Mouse (Mus musculus): Measurements from ENCODE around the gene Elane. TPM values are rescaled to one million over a fixed set of nuclear protein-coding genes. Genes with fewer than 3 reads are reported as not detected.
"Not testable (repeated sequence)": the region's sequence is repeated elsewhere in the genome, so short reads cannot be mapped to it uniquely, and the experiment has no call there.

The Elane gene
- total RNA-seq, 2 experiments from 2014 or later, result not detected

DNA sequence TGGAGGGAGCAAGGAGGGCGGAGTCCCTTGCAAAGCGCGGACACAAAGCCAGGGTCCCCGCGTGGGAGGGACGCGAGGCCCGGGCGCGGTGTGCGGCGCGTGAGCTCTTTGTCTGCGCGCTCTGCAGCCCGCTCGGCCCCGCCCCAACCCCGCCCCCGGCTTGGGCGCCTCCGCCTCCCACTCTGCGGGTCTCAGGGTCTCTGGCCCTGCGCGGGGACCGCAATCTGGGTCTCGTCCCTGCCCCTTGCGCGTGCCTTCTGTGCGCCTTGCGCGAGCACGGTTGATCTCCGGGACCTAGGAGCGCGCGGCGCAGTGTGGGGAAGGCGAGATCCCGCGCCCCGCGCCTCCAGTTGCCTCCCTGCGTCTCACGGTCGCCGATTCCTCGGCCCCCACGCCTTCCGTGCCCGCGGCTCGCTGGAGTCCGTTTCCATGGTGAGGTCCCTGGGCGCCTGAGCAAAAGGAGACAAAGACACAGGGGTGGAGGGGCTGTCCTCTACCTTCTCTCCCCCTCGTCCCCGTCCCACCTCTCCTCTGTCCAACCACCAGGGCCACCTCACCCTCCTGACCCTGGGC lies 11.7 kb upstream of the Elane start, which contains the start of the genes Prtn3 and Plppr3:
Prtn3 (plus strand) TSS at position 187 of the 573 bp plus-strand sequence.
Plppr3 (minus strand) TSS at position 345 of the 573 bp plus-strand sequence.
- intact Hi-C loops (cut with DNase I), result no loop called here

DNA sequence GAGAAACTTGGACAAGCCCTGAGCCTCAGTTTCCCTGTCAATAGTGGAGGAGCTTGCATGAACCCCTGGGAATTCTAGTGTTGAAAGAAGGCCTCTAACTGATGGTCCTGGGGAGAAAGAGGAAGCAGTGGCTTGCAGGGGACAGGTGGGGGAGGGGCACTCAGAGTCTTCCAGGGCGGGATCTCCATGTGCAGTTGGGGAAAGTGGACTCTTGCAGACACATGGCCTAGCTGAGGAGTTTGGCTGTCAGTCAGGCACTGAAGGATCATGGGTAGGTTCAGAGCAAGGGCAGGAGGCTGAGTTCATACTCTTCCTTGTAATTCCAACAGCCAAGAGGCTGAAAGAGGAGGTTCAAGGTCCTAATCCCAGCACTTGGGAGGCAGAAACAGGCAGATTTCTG lies 8.9 kb upstream of the Elane start:
- DNase-seq (ENCODE audit: low spot score), result no peak
- intact Hi-C loops (cut with DNase I), result no loop called here

More for the DNA sequence above, 11.7 kb upstream of the Elane start, which contains the start of the genes Prtn3 and Plppr3:
- no peak for DNase-seq (ENCODE audit: low spot score)

DNA sequence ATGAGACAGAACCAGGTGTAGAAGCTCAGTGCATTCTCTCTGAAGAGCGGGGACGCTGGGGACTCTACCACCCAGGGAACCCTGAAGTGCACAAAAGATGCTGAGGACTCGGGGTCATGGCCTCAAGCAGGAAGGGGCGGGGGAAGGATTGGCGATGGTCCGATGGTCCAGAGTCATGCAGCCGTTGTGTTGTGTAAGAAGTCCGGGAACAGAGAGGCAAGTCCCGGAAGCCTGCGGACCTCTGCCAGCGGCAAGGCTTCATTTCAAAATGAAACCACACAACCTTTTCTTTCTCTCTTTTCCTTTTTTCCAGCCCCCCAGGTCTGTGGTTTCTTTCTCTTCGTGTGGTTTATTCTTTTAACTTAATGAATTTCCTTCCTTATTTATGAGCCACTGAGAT lies 8.3 kb upstream of the Elane start:
- DNase-seq (ENCODE audit: low spot score), result peak; percentile 50
- intact Hi-C loops (cut with DNase I), result no loop called here

DNA sequence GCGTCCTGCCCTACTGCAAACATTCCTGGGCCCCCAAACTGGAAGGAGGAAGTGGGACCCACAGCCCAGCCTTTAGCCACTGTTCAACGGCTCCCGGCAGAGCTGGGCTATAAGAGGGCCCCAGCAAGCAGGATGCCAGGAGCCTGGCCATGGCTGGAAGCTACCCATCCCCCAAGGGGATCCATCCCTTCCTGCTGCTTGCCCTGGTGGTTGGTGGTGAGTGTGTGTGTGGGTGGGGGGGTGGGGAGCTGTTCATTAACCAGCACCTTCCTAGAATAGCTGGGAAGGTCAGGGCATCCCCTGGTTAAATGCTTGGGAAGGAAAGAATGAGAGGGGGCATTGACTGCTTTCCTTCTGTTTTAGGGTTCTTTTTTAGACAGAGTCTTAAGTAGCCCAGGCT lies 6.5 kb upstream of the Elane start:
- intact Hi-C loops (cut with DNase I), result no loop called here
- DNase-seq (ENCODE audit: low spot score), result no peak

DNA sequence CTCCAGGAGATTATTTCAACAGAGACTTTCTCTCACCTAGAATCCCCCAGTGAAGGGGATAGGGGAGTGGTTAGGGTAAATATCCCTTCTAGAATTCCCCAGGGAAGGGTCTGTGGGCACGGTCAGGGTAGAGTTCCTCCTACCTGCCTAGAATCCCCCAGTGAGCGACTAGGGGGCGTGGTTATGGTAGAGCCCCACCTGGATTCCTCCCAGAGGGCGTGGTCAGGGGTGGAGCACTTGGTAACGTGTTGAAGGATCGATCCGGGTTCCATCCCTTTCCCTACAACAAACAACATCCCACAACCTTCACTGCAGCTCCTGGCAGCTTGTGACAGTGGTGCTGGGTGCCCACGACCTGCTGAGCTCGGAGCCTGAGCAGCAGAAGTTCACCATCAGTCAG lies 5.3 kb upstream of the Elane start:
- no peak for DNase-seq (ENCODE audit: low spot score)
- intact Hi-C loops (cut with DNase I), result no loop called here

DNA sequence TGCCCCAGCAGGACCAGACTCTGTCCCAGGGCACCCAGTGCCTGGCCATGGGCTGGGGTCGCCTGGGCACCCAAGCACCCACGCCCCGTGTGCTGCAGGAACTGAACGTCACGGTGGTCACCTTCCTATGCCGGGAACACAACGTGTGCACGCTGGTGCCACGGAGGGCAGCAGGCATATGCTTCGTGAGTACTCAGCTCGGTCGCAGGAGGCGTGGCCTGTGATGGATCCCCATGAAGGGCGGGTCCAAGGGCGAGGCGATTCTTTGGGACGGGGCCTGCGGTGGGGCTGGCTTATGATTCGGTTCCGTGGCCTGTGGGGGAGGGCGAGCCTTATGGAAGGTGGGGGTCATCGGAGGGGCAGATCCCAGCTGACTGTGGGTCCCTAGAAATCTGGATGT lies 4.1 kb upstream of the Elane start:
- intact Hi-C loops (cut with DNase I), result loop anchor here (2.0 kb wide), 1 partner anchor 47 kb away; no protein-coding TSS in a partner anchor
- DNase-seq (ENCODE audit: low spot score), result no peak

DNA sequence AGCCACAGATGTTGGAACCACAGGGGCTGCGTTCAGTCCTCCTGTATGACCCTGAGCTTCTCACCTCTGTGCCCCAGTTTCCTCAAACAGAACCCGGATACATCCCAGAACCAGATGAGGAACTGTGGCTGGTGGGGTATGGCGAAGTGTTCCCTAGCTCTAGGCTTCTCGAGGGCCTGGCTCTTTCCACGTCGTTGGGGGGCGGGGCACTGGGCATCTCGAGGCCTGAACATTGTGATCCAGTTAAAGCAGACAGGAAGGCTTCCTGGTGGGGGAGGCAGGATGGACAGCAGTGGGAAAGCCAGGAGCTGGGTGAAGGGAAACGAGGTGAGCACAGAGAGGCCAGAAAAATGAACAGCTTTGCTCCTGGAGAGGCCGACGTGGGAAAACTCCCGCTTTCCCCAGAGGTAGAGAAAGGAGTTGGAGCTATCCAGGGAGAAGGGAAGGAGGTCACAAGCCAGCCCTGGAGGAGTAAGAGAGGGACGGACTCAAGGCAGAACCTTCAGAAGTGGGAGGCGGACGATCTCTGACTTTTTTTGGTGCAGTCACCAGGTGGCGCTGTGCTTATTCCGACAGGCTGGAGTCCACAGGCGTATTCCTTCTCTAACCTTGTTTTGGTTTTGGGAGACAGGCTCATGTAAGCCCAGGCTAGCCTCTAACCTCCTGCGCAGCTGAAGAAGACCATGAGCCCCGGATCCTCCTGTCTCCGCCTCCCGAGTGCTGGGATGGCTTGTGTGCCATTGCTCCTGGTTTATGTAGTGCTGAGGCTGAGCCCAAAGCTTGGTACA lies 2.6 kb upstream of the Elane start:
- DNase-seq (ENCODE audit: low spot score), result no peak
- intact Hi-C loops (cut with DNase I), result loop anchor here (2.0 kb wide), 2 partner anchors 41 to 49 kb away; no protein-coding TSS in a partner anchor

DNA sequence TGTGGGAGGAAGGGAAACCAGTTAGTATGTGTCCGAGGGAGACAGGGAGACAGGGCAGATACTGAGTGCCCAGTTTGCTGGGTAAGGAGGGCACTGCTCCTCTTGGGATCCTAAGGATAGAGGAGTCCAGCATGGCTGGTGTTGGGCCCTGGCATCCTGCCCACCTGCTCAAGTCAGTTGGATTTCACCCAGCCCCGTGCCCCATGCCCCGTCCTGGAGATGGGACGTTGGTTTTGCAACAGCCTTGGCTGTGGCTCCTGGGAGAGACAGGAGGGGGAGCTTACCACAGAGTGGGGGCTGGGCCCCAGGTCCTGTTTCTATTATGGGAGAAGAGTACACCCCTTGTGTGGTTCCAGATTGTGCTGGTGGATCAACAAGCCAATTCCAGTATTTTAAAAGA lies 1.6 kb upstream of the Elane start:
- no peak for DNase-seq (ENCODE audit: low spot score)
- intact Hi-C loops (cut with DNase I), result loop anchor here (2.0 kb wide), 1 partner anchor 40 kb away; no protein-coding TSS in a partner anchor

DNA sequence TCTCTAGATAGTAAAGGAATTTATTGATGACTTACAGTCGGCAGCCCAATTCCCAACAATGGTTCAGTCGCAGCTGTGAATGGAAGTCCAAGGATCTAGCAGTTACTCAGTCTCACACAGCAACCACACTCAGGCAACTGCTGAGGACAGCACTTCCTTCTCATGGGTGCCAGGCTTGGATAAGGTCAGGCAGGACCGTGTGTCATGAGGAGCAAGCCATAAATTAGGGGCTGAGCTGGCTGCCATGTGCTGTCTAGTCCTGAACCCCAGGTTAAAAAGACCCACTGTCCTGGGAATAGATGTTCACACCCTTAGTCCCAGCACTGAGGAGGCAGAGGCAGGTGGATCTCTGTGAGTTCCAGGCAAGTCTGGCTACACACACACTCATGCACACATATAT lies 1.1 kb upstream of the Elane start:
- intact Hi-C loops (cut with DNase I), result loop anchor here (2.0 kb wide), 1 partner anchor 40 kb away; no protein-coding TSS in a partner anchor
- DNase-seq (ENCODE audit: low spot score), result not testable (repeated sequence)

DNA sequence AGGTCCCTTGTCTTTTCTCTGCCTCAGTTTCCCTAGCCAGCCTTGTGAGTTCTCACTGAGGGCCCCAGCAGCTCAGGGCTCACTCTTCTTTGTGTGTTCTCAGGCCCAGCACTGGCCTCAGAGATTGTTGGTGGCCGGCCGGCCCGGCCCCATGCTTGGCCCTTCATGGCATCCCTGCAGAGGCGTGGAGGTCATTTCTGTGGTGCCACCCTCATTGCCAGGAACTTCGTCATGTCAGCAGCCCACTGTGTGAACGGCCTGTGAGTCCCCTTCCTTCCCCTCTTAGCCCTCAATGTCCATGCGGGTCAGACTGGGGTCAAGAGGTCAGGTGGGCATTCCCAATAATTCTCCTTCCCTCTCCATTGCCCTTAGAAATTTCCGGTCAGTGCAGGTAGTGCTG lies 564 bp downstream of the Elane start:
- DNase-seq (ENCODE audit: low spot score), result no peak

DNA sequence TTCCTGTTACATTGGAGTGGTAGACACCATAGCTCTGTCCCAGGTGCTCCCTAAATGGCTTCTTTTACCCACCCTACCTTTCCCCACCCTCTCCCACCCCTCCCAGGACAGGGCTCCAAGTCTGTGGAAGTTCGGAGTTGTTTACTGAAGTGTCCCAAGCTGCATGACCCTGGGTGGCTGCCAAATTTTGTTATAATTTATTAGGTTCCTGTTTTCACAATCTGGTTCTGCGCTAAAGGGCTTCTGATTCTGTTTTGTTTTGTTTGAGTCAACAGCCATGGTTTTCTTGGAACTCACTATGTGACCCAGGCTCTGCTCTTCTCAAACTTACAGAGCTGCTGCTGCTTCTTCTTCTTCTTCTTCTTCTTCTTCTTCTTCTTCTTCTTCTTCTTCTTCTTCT lies 3.3 kb downstream of the Elane start:
- intact Hi-C loops (cut with DNase I), result no loop called here
- no peak for DNase-seq (ENCODE audit: low spot score)

More for the DNA sequence above, 564 bp downstream of the Elane start:
- intact Hi-C loops (cut with DNase I), result no loop called here

DNA sequence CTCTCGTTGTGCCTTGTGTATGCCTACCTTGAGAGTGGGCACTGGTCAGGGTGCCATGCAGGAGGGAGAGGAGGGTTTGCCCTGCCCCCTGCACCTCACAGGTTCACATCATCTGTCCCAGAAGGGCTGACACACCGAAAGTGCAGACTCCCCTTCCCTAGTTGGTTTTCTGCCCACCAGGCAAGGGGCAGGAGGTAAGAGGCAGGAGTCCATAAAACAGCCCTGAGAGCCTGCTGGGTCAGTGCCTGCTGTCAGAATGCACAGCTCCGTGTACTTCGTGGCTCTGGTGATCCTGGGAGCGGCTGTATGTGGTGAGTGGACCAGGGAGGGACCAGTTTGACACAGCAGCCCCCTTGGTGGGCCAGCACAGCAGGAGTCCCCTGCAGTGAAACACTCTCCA lies 4.6 kb downstream of the Elane start, which contains the start of gene Cfd:
Cfd (plus strand) TSS at position 184 of the 400 bp plus-strand sequence.
- no peak for DNase-seq (ENCODE audit: low spot score)
- intact Hi-C loops (cut with DNase I), result no loop called here

DNA sequence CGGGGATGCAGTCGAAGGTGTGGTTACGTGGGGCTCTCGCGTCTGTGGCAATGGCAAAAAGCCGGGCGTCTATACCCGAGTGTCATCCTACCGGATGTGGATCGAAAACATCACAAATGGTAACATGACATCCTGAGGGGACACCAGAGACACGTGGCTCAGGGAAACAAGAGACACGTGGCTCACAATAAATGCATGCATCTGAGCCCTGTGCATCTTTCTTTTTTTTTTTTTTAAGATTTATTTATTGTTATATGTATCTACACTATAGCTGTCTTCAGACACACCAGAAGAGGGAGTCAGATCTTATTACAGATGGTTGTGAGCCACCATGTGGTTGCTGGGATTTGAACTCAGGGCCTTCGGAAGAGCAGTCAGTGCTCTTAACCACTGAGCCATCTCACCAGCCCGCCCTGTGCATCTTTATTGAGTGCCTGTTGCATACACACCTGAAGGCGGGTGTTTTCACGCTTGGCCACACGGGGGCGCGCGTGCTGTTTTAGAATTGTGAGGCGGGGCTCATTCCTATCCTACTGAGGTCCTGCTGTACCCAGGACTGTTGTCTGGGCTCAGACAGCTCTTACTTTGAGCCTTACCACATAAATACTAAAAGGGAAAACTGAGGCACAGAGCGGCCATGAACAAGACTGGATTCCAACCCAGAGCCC lies 6.5 kb downstream of the Elane start:
- DNase-seq (ENCODE audit: low spot score), result not testable (repeated sequence)
- intact Hi-C loops (cut with DNase I), result loop anchor here (1.0 to 2.0 kb wide), 2 partner anchors 33 to 62 kb away; no protein-coding TSS in a partner anchor

DNA sequence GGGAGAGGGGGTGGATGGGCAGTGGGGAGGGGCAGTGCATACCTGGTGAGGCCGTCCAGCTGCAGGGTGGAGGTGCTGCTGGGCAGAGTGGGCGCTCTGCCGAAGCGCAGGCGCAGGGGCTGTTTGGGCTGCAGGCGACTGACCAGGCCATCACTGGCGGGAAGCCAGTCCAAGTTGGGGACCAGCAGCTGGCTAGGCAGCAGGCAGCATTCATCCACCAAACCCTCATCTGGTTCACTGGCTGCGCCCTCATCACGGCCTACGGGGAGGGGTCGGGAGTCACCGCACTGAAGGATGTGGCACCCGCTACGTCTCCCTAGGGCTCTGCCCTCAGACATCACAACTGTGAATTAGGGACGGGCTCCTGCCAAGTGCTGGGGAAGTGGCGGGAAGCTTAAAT lies 10.3 kb downstream of the Elane start:
- no peak for DNase-seq (ENCODE audit: low spot score)
- intact Hi-C loops (cut with DNase I), result no loop called here

DNA sequence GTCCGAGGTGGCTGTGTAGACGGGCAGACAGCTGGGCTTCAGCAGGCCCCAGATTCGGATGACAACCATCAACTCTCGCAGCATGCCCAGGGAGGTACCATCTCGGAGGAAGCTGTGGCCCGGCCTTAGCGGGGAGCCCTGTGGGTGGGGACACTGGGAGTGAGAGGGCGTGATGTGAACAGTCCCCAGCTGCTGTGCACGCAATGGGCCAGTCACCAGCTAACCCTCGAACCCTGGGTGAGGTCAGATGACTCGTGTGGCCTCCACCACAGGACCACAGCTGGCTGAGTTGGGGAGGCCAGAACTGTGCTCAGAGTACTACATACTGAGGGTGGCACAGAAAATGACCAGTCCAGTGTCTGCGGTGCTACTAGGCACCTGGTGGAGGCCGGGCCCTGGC lies 10.8 kb downstream of the Elane start:
- DNase-seq (ENCODE audit: low spot score), result no peak
- intact Hi-C loops (cut with DNase I), result no loop called here

DNA sequence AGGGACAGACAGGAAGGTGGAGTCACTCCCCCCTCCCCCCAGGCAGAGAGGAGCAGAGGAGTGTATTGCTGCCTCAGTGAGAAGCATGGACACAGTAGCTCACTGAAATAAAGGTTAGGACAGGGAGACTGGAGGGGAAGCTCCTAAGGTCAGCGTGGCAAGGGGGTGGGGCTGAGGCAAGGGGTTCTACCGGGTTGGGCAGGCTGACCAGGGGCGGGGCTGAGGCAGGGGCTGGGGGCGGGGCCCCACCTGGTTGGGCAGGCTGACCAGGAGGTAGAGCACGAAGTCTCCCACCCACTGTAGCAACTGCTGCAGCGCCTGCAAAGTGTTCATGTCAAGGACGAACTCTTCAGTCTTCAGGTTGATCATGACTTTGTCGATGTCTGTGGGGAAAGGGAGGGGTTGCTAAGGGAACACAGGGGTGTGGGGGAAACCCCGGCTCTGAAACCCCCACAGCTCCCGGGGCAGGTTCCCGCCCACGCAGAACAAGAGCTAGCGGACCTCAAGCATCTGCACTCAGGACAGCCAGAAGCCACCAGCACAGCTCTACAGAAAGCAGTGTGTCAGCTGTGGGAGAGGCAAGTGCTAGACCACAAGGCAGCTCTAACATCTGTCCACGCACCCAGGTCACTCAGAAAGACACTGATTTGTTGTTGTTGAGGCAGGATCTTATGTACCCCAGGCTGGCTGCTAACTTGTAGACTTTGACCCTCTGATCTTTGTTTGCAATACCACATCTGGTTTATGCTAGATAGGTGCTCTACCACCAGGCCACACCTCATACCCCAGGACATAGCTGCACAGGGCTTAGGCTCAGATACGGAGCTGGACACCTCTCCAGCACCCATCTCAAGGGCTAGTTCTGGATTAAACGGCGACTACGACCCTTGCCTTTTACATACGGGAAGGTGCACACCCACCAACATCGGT lies 11.5 kb downstream of the Elane start:
- intact Hi-C loops (cut with DNase I), result no loop called here
- DNase-seq (ENCODE audit: low spot score), result no peak

DNA sequence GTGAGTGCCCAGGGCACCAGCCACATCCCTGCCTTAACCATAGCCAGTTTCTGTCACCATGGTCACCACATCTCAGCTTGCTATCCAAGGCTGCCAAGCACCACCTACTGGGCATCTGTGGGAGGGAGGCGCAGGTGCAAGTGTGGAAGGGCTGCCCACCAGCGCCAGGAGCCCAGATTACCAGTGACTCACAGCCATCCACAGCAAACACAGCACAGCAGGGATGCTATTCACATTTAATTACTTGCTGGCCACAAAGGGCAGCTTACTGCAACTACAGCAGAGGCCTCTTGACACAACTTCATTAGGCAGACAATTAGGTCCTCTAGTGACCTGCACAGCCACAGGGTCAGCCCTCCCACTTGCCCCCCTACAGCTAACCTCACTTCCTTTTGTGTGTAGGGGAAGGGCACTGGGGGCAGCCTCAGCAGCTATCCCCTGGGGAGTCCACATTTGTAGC lies 14.9 kb downstream of the Elane start:
- intact Hi-C loops (cut with DNase I), result no loop called here
- no peak for DNase-seq (ENCODE audit: low spot score)

DNA sequence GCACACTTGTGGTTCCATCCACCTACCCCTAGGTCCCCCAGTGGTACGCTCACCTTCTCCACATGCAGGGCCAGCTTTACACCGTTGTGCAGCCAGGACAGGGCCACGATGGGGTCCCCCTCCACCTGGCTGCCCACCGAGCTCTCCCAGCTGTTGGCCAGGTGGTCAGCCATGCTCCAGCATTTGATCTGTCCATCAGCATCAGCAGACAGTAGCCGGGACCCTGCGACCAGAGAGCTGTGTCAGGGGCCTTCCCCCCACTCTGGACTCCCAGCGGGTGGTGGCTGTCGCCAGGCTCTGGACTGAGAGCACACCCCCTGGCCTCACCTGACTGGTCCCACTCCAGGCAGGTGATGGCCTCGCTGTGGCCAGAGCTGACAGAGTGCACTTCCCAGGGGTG lies 20.7 kb downstream of the Elane start:
- intact Hi-C loops (cut with DNase I), result no loop called here
- DNase-seq (ENCODE audit: low spot score), result no peak

DNA sequence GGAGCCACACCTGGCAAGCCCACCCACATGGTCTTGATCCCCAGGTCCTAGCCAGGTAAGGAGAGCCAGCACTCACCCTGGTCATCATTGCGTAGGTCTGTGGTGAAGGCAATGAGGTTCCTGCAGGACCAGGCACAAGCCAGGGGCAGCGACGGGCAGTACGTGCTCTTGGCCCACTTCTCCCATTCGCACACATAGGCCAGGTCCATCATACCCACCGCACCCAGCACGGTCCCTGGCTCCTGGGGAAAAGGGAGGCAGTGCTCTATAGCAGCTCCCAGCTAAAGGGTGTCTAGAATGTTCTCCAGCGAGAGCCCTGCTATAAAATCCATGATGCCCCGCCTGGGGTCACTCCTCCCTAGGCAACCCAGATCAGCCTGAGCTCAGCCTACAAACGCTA lies 21.4 kb downstream of the Elane start:
- DNase-seq (ENCODE audit: low spot score), result no peak
- intact Hi-C loops (cut with DNase I), result no loop called here
